15 mouse cellular contexts compared by ENCODE assay signal in genomic region chr4:125929122-125929772, GRCm38 (mm10).
DNase-seq lines count a peak whose midpoint lies in the region; ATAC-seq and TF ChIP-seq lines count a peak whose summit lies in the region.
"Had no signal": no experiment of that assay in that cellular context is flagged by ENCODE, and none has a peak within 500 bp of the region (broad histone marks: within the 10 kb centered on the region; RNA-seq: fewer than 3 reads in every experiment).

No protein-coding gene starts in this region.

- no peak overlapping the region for H3K4me3 ChIP-seq in forebrain, embryonic 13.5 days
- H3K4me3 ChIP-seq in forebrain, embryonic 10.5 days: no peak overlapping the region
- no peak overlapping the region for H3K4me3 ChIP-seq in forebrain, postnatal 0 days (ENCODE audit: low read depth, low read length)
- H3K4me3 ChIP-seq: heart, embryonic 15.5 days; limb, embryonic 13.5 days had no signal

- TF ChIP-seq CTCF in forebrain, postnatal 0 days (IDR thresholded peaks at IDR 0.05; ENCODE audit: low read depth): no peak

- WGBS in forebrain, embryonic 13.5 days: 68% methylated on average over 17 of the region's 17 CpGs
- 72% methylated on average over 17 of the region's 17 CpGs for WGBS in forebrain, embryonic 10.5 days
- 65% methylated on average over 17 of the region's 17 CpGs for WGBS in forebrain, postnatal 0 days

- H3K9ac ChIP-seq in forebrain, embryonic 13.5 days: no peak overlapping the region
- no peak overlapping the region for H3K9ac ChIP-seq in forebrain, postnatal 0 days
- H3K9ac ChIP-seq: heart, embryonic 15.5 days; limb, embryonic 13.5 days; lung, embryonic 14.5 days had no signal

- no peak for DNase-seq in forebrain, embryonic 10.5 days (ENCODE audit: extremely low spot score, low spot score)
- peak; percentile 1 for DNase-seq in lung, postnatal 36 days
- no peak for DNase-seq in lung, postnatal 4 days
- peak; percentile 79 for DNase-seq in A20 (ENCODE audit: low read depth, low spot score)
- DNase-seq in forebrain, postnatal 0 days: no peak
- no peak for DNase-seq in heart, postnatal 10 days
- DNase-seq: cerebellum, adult 11 months; kidney, adult 18-20 months; layer of hippocampus, postnatal 36 days; lung, embryonic 14.5 days had no signal

- H3K36me3 ChIP-seq in forebrain, embryonic 13.5 days (ENCODE audit: poor library complexity, severe bottlenecking): no peaks in the 10 kb centered on the region
- H3K36me3 ChIP-seq in forebrain, embryonic 10.5 days (replicated peaks): no peaks in the 10 kb centered on the region
- H3K36me3 ChIP-seq in forebrain, postnatal 0 days (ENCODE audit: insufficient read depth): no peaks in the 10 kb centered on the region
- H3K36me3 ChIP-seq: heart, embryonic 15.5 days; limb, embryonic 13.5 days had no signal

- H3K27me3 ChIP-seq in forebrain, embryonic 13.5 days: peaks cover 25% of the 10 kb centered on the region
- H3K27me3 ChIP-seq in forebrain, embryonic 10.5 days (ENCODE audit: poor library complexity, severe bottlenecking): peaks cover 83% of the 10 kb centered on the region
- H3K27me3 ChIP-seq in forebrain, postnatal 0 days (ENCODE audit: insufficient read depth, low read length): no peaks in the 10 kb centered on the region

- no peak overlapping the region for H3K4me2 ChIP-seq in forebrain, embryonic 13.5 days
- no peak overlapping the region for H3K4me2 ChIP-seq in forebrain, postnatal 0 days (ENCODE audit: low read depth)
- H3K4me2 ChIP-seq: heart, embryonic 15.5 days; limb, embryonic 13.5 days; lung, embryonic 14.5 days had no signal

- H3K9me3 ChIP-seq in forebrain, embryonic 13.5 days (replicated peaks): no peaks in the 10 kb centered on the region
- no peaks in the 10 kb centered on the region for H3K9me3 ChIP-seq in forebrain, embryonic 10.5 days
- no peaks in the 10 kb centered on the region for H3K9me3 ChIP-seq in forebrain, postnatal 0 days (ENCODE audit: low read length)
- H3K9me3 ChIP-seq: heart, embryonic 15.5 days; limb, embryonic 13.5 days had no signal

- H3K4me1 ChIP-seq in forebrain, embryonic 13.5 days: peaks cover 34% of the 10 kb centered on the region
- peaks cover 47% of the 10 kb centered on the region for H3K4me1 ChIP-seq in forebrain, embryonic 10.5 days
- H3K4me1 ChIP-seq in forebrain, postnatal 0 days (ENCODE audit: insufficient read depth): no peaks in the 10 kb centered on the region
- H3K4me1 ChIP-seq: heart, embryonic 15.5 days; limb, embryonic 13.5 days had no signal

- H3K27ac ChIP-seq in forebrain, embryonic 13.5 days: peak overlapping the region; percentile 16; the same call in 1 of the 2 replicates
- H3K27ac ChIP-seq in forebrain, embryonic 10.5 days: no peak overlapping the region
- H3K27ac ChIP-seq in forebrain, postnatal 0 days (ENCODE audit: low read depth, low read length): no peak overlapping the region
- H3K27ac ChIP-seq: heart, embryonic 15.5 days; limb, embryonic 13.5 days had no signal

- intact Hi-C loops in heart, postnatal 10 days (cut with DNase I): no loop called here

- ATAC-seq in forebrain, embryonic 13.5 days: no peak; the same call in 1 of the 2 replicates
- ATAC-seq in forebrain, postnatal 0 days: peak; percentile 42; the same call in 1 of the 2 replicates
- no peak for ATAC-seq in inflammation-experienced regulatory T-cells, adult 6 months
- ATAC-seq: Patski had no signal

Comparison
In these comparisons a context has a peak if more than half of its experiments do, and no peak if none do; other contexts are left out.
1. DNase-seq: peak in lung, postnatal 36 days (single experiment) and A20 (single experiment); none in forebrain, embryonic 10.5 days (single experiment), lung, postnatal 4 days (0 of 2), forebrain, postnatal 0 days (single experiment) and heart, postnatal 10 days (0 of 2).